Comparison of ENCODE assay signal across 9 mouse cellular contexts in genomic region chr7:99563224-99563623, GRCm38 (mm10). TPM values are rescaled to one million over a fixed set of nuclear protein-coding genes. Genes with fewer than 3 reads are reported as not detected.
DNase-seq lines count a peak whose midpoint lies in the region; ATAC-seq lines count a peak whose summit lies in the region.
"Had no signal": no experiment of that assay in that cellular context is flagged by ENCODE, and none has a peak within 500 bp of the region (broad histone marks: within the 10 kb centered on the region; RNA-seq: fewer than 3 reads in every experiment).

No protein-coding gene starts in this region.

- H3K27me3 ChIP-seq in hindbrain, embryonic 13.5 days: no peaks in the 10 kb centered on the region
- 0 out of 2 replicates have a peak, but pooled peaks cover 3% of the 10 kb centered on the region for H3K27me3 ChIP-seq in hindbrain, embryonic 12.5 days
- no peaks in the 10 kb centered on the region for H3K27me3 ChIP-seq in megakaryocyte, embryonic 14.5 days (replicated peaks)
- H3K27me3 ChIP-seq in limb, embryonic 10.5 days (ENCODE audit: low read depth, poor library complexity, severe bottlenecking): 0 out of 2 replicates have a peak, but pooled peaks cover 5% of the 10 kb centered on the region

- H3K4me3 ChIP-seq in hindbrain, embryonic 13.5 days: no peak overlapping the region
- no peak overlapping the region for H3K4me3 ChIP-seq in hindbrain, embryonic 12.5 days
- H3K4me3 ChIP-seq in megakaryocyte, embryonic 14.5 days (replicated peaks): peak overlapping the region; percentile 51
- H3K4me3 ChIP-seq in limb, embryonic 10.5 days: no peak overlapping the region

- no peaks in the 10 kb centered on the region for H3K36me3 ChIP-seq in hindbrain, embryonic 13.5 days
- H3K36me3 ChIP-seq in hindbrain, embryonic 12.5 days: no peaks in the 10 kb centered on the region
- H3K36me3 ChIP-seq in megakaryocyte, embryonic 14.5 days (replicated peaks; ENCODE audit: low read length): peaks cover 96% of the 10 kb centered on the region
- no peaks in the 10 kb centered on the region for H3K36me3 ChIP-seq in limb, embryonic 10.5 days

- no peaks in the 10 kb centered on the region for H3K9me3 ChIP-seq in hindbrain, embryonic 13.5 days
- no peaks in the 10 kb centered on the region for H3K9me3 ChIP-seq in hindbrain, embryonic 12.5 days (replicated peaks)
- H3K9me3 ChIP-seq in megakaryocyte, embryonic 14.5 days: no peaks in the 10 kb centered on the region
- H3K9me3 ChIP-seq in limb, embryonic 10.5 days (replicated peaks): no peaks in the 10 kb centered on the region

- 0 out of 2 replicates have a peak overlapping the region, but pooled peaks have one; percentile 35 for H3K9ac ChIP-seq in hindbrain, embryonic 13.5 days
- H3K9ac ChIP-seq in hindbrain, embryonic 12.5 days: no peak overlapping the region; the same call in 1 of the 2 replicates

- WGBS in hindbrain, embryonic 13.5 days: 56% methylated on average over 7 of the region's 7 CpGs
- 51% methylated on average over 7 of the region's 7 CpGs for WGBS in hindbrain, embryonic 12.5 days
- whole genome bisulfite sequencing in limb, embryonic 10.5 days: 46% methylated on average over 7 of the region's 7 CpGs

- H3K4me2 ChIP-seq in hindbrain, embryonic 13.5 days: no peak overlapping the region
- no peak overlapping the region for H3K4me2 ChIP-seq in hindbrain, embryonic 12.5 days (replicated peaks)

- DNase-seq in cerebellum, adult 9-11 months: peak; percentile 53
- DNase-seq in limb, embryonic 10.5 days (ENCODE audit: low spot score): no peak
- no peak for DNase-seq in kidney, postnatal 25 days
- DNase-seq: adrenal gland, postnatal 25 days; thymus, postnatal 25 days had no signal

- H3K27ac ChIP-seq in hindbrain, embryonic 13.5 days: peak overlapping the region; percentile 60; the same call in 1 of the 2 replicates
- H3K27ac ChIP-seq in hindbrain, embryonic 12.5 days: no peak overlapping the region
- H3K27ac ChIP-seq in limb, embryonic 10.5 days: 0 out of 2 replicates have a peak overlapping the region, but pooled peaks have one; percentile 5

- ATAC-seq in hindbrain, embryonic 13.5 days (ENCODE audit: low FRiP score): no peak
- ATAC-seq in hindbrain, embryonic 12.5 days (ENCODE audit: low FRiP score): no peak
- ATAC-seq in megakaryocyte, adult 5-6 weeks (ENCODE audit: poor library complexity, severe bottlenecking): no peak

- H3K4me1 ChIP-seq in hindbrain, embryonic 13.5 days (replicated peaks): peaks cover 75% of the 10 kb centered on the region
- peaks cover 52% of the 10 kb centered on the region for H3K4me1 ChIP-seq in hindbrain, embryonic 12.5 days
- peaks cover 97% of the 10 kb centered on the region for H3K4me1 ChIP-seq in megakaryocyte, embryonic 14.5 days
- peaks cover 34% of the 10 kb centered on the region for H3K4me1 ChIP-seq in limb, embryonic 10.5 days

RNA-seq across cellular contexts. Expression of gene Arrb1, which starts 28.0 kb away (rescaled TPM):
- polyA plus RNA-seq in hindbrain, embryonic 13.5 days (2015; fragmentation: Nextera tagmentation; extraction: Ambion mirVana): 15.6 and 15.9 TPM in 2 replicates
- polyA plus RNA-seq in hindbrain, embryonic 12.5 days (2016; fragmentation: Nextera tagmentation; extraction: Ambion mirVana): 16.7 TPM in 2 replicates
- polyA plus RNA-seq in megakaryocyte, embryonic 14.5 days (2012; ENCODE audit: insufficient read depth, low replicate concordance): 11.2 and 43.4 TPM in 2 replicates
- total RNA-seq in megakaryocyte, adult 5-6 weeks (2015): 41.1 and 43.8 TPM in 2 replicates
- total RNA-seq in megakaryocyte, adult 5-6 weeks (2017): 91.7 and 96.9 TPM in 2 replicates
- 8.8 and 10.0 TPM in 2 replicates for polyA plus RNA-seq in limb, embryonic 10.5 days (2016; fragmentation: Nextera tagmentation; extraction: Ambion mirVana)
